Mouse (Mus musculus) Patski (cell line): ENCODE measurements around the gene Ttc21a. TPM values are rescaled to one million over a fixed set of nuclear protein-coding genes. Genes with fewer than 3 reads are reported as not detected.
A peak's percentile ranks its signal among the peaks of the same experiment; 100 is the strongest.
"Not testable (repeated sequence)": the region's sequence is repeated elsewhere in the genome, so short reads cannot be mapped to it uniquely, and the experiment has no call there.

ENCODE experiments used
- ATAC-seq: fragments of 100-300 bp; one replicate; pipeline ENCODE4 v1.8.0; 2021
- CTCF ChIA-PET: fragments of 350-600 bp; sonication (Branson Sonifier 250); formaldehyde crosslinking; loops from one replicate; lab custom pipeline; 2022; ENCODE audit warnings: inconsistent platforms; lab: Charles Lee
- POLR2A ChIA-PET: fragments of 350-600 bp; sonication (Branson Sonifier 250); formaldehyde crosslinking; loops from one replicate; lab custom pipeline; 2022; ENCODE audit warnings: antibody characterized with exemption, inconsistent platforms; lab: Charles Lee
- DNase-seq: peaks from one replicate; pipeline ENCODE4 v3.0.0-alpha.2; 2011; ENCODE audit warnings: low read depth, low spot score
- H3K27me3 ChIP-seq: fragments of 371-371 bp; one replicate; pipeline ENCODE4 v1.5.1; 2021
- CTCF ChIP-seq: fragments of 100-300 bp; IDR thresholded peaks from one replicate; pipeline ENCODE4 v1.5.1; 2021
- in situ Hi-C: fragments of 300-500 bp; cut with MboI; formaldehyde crosslinking; loops from 3 replicates; pipeline ENCODE4 v1.11.1; 2018; ENCODE audit warnings: low pct_unique_long_range_greater_than_20kb, mixed read lengths
- polyA plus RNA-seq: library from polyadenylated mRNA; unstranded; gene quantifications from one replicate; pipeline ENCODE4 v1.2.3, GENCODE M21; 2021

Gene Ttc21a
- polyA plus RNA-seq, 1 experiment from 2014 or later = 0.64 TPM

- ChIA-PET CTCF (interaction anchor here (0.8 to 1.6 kb wide), 2 partner anchors 9 to 72 kb away, joined by 3 read pairs; partner anchors contain the start of genes Gorasp1 and Ttc21a), POLR2A (no interaction called here)
- no peak for DNase-seq
- no peak for TF ChIP-seq CTCF
- ATAC-seq = no peak
- in situ Hi-C loops = no loop called here
- H3K27me3 ChIP-seq = no peaks in the 10 kb centered on the region
Observed at GRCm38 (mm10) chr9:120009226-120009841, 71.9 kb downstream of the Ttc21a start.

DNA sequence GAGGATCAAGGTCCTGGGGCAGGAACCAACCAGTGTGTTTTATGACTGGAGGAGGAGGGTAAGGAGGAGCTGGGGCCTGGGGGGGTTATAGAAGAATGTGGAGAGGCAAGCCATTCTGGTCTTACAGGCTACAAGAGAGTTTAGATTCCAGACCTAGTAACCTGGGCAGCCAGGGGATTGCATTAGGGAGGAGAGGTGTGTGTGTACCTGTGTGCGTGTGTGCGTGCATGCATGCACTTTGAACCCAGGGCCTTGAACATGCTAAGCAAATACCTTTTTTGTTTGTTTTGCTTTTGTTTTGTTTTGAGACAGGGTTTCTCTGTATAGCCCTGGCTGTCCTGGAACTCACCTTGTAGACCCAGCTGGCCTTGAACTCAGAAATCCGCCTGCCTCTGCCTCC lies 72.5 kb downstream of the Ttc21a start:
- TF ChIP-seq CTCF = no peak
- in situ Hi-C loops = loop anchor here (5.0 kb wide), 1 partner anchor 38 kb away; no protein-coding TSS in a partner anchor
- ChIA-PET POLR2A (interaction anchor here (0.7 kb wide), 1 partner anchor 27 kb away, joined by 3 read pairs; no protein-coding TSS in a partner anchor), CTCF (interaction anchor here (1.6 kb wide), 1 partner anchor 73 kb away, joined by 3 read pairs; the partner anchor contains the start of genes Gorasp1 and Ttc21a)
- H3K27me3 ChIP-seq = no peaks in the 10 kb centered on the region
- no peak for DNase-seq
- no peak for ATAC-seq

- ATAC-seq = peak; percentile 75
- DNase-seq = peak; percentile 77
- in situ Hi-C loops = loop anchor here (5.0 kb wide), 1 partner anchor 39 kb away; no protein-coding TSS in a partner anchor
- ChIA-PET POLR2A (interaction anchor here (0.7 to 1.1 kb wide), 2 partner anchors 9 to 28 kb away, joined by 3 read pairs; no protein-coding TSS in a partner anchor), CTCF (no interaction called here)
- no peak for TF ChIP-seq CTCF
- H3K27me3 ChIP-seq = no peaks in the 10 kb centered on the region
Observed at GRCm38 (mm10) chr9:120010781-120011511, 73.5 kb downstream of the Ttc21a start.

DNA sequence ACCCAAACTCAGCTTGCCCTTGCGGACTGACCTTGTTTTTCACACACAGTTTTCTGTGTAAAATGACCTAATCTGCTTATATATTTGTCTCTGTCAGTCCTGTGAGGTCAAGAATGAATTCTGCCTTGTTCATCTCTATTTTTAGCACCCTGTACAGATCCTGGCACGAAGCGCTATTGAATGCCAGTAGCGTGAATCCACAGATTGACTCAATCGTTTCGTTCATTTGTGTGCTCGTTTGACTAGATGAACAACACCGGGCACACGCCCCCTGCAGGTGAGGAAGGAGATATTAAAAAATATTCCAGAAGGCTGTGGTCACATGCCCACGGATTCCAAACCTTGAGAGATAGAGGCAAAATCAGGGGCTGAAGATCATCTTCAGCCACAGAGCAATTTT lies 74.1 kb downstream of the Ttc21a start:
- ChIA-PET CTCF (interaction anchor here (1.4 kb wide), 1 partner anchor 42 kb away, joined by 3 read pairs; no protein-coding TSS in a partner anchor), POLR2A (interaction anchor here (0.5 to 1.1 kb wide), 3 partner anchors 9 to 31 kb away, joined by 3 to 4 read pairs (median 3); no protein-coding TSS in a partner anchor)
- ATAC-seq = peak; percentile 67
- in situ Hi-C loops = loop anchor here (5.0 kb wide), 1 partner anchor 39 kb away; no protein-coding TSS in a partner anchor
- no peaks in the 10 kb centered on the region for H3K27me3 ChIP-seq
- peak; percentile 78 for DNase-seq
- no peak for TF ChIP-seq CTCF

DNA sequence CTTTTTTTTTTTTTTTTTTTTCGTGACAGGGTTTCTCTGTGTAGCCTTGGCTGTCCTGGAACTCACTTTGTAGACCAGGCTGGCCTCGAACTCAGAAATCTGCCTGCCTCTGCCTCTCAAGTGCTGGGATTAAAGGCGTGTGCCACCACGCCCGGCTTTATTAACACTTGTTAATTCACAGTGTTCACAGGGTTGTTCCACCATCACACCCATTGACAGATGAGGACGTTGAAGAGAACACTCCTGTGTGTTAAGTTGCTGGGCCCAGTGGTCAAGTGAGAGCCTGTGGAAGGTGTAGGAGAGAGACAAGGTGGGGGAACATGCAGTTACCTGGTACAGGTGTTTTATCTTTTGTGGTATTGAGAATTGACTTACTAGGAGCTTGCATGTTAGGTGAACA lies 74.8 kb downstream of the Ttc21a start:
- DNase-seq, H3K27me3 ChIP-seq, ATAC-seq: not testable (repeated sequence)
- in situ Hi-C loops = loop anchor here (5.0 kb wide), 1 partner anchor 40 kb away; no protein-coding TSS in a partner anchor
- CTCF ChIA-PET = interaction anchor here (1.4 kb wide), 1 partner anchor 43 kb away, joined by 3 read pairs; no protein-coding TSS in a partner anchor
- POLR2A ChIA-PET = interaction anchor here (0.7 kb wide), 1 partner anchor 12 kb away, joined by 3 read pairs; no protein-coding TSS in a partner anchor

- no peak for DNase-seq
- POLR2A ChIA-PET = no interaction called here
Observed at GRCm38 (mm10) chr9:120012781-120013180, 75.4 kb downstream of the Ttc21a start.

GRCm38 (mm10) chr9:120013251-120013820 lies 75.9 kb downstream of the Ttc21a start:
- ChIA-PET POLR2A (interaction anchor here (0.9 kb wide), 1 partner anchor 33 kb away, joined by 3 read pairs; no protein-coding TSS in a partner anchor), CTCF (no interaction called here)
- in situ Hi-C loops = loop anchor here (5.0 kb wide), 1 partner anchor 41 kb away; no protein-coding TSS in a partner anchor
- no peak for TF ChIP-seq CTCF
- no peaks in the 10 kb centered on the region for H3K27me3 ChIP-seq
- DNase-seq = no peak
- ATAC-seq = peak; percentile 11

More at GRCm38 (mm10) chr9:120012781-120013180, 75.4 kb downstream of the Ttc21a start:
- CTCF ChIA-PET = interaction anchor here (1.4 kb wide), 1 partner anchor 43 kb away, joined by 3 read pairs; no protein-coding TSS in a partner anchor
- H3K27me3 ChIP-seq = no peaks in the 10 kb centered on the region
- no peak for TF ChIP-seq CTCF
- in situ Hi-C loops = loop anchor here (5.0 kb wide), 1 partner anchor 40 kb away; no protein-coding TSS in a partner anchor
- no peak for ATAC-seq

DNA sequence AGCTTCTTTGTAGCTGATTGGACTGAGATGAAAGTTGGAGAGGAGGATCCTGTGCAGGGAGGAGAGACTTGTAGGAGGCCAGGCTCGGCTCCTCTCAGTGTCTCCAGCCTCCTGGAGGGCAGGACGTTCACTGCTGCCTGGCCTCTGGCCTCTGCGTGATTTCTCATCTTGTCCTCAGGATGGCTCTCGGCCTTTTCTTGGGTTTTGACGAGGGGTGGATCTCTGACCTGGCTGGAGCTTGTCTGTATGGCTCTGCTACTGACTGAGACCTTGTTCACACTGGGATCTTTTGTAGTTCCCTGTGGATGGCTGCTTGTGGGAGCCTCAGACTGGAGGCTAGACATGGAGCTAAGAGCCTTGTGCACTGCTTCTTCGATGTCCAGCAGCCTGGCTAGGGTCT lies 77.4 kb downstream of the Ttc21a start:
- no peak for ATAC-seq
- TF ChIP-seq CTCF = no peak
- ChIA-PET CTCF (interaction anchor here (1.2 kb wide), 1 partner anchor 37 kb away, joined by 3 read pairs; no protein-coding TSS in a partner anchor), POLR2A (no interaction called here)
- no peak for DNase-seq
- no peaks in the 10 kb centered on the region for H3K27me3 ChIP-seq
- in situ Hi-C loops = loop anchor here (5.0 kb wide), 1 partner anchor 43 kb away; no protein-coding TSS in a partner anchor

- ChIA-PET CTCF (interaction anchor here (1.0 kb wide), 1 partner anchor 56 kb away, joined by 4 read pairs; no protein-coding TSS in a partner anchor), POLR2A (no interaction called here)
- DNase-seq (no peak), ATAC-seq (no peak)
- H3K27me3 ChIP-seq = no peaks in the 10 kb centered on the region
- TF ChIP-seq CTCF = no peak
- in situ Hi-C loops = no loop called here
Observed at GRCm38 (mm10) chr9:120016956-120017355, 79.5 kb downstream of the Ttc21a start.

Other genes with a start within 250 kb of the Ttc21a start
- 0.08 TPM for gene Scn10a, start 218.3 kb upstream of the Ttc21a start, polyA plus RNA-seq
- not detected for gene Scn11a, start 112.2 kb upstream of the Ttc21a start, polyA plus RNA-seq
- gene Wdr48, start 42.7 kb upstream of the Ttc21a start, polyA plus RNA-seq = 38.7 TPM
- 24.1 TPM for gene Gorasp1, start within 50 bp of the Ttc21a start, polyA plus RNA-seq
- 18.8 TPM for gene Csrnp1, start 47.1 kb downstream of the Ttc21a start, polyA plus RNA-seq
- 0.04 TPM for gene Xirp1, start 86.0 kb downstream of the Ttc21a start, polyA plus RNA-seq
- not detected for gene Cx3cr1, start 132.3 kb downstream of the Ttc21a start, polyA plus RNA-seq
- not detected for gene Ccr8, start 154.5 kb downstream of the Ttc21a start, polyA plus RNA-seq
- gene Slc25a38, start 172.8 kb downstream of the Ttc21a start, polyA plus RNA-seq = 27.3 TPM
- gene Rpsa, start 190.1 kb downstream of the Ttc21a start, polyA plus RNA-seq = 1,746 TPM
- gene Mobp, start 212.1 kb downstream of the Ttc21a start, polyA plus RNA-seq = not detected